Mouse (Mus musculus): ENCODE measurements around the gene Rgs10. TPM values are rescaled to one million over a fixed set of nuclear protein-coding genes. Genes with fewer than 3 reads are reported as not detected.
"Not testable (repeated sequence)": the region's sequence is repeated elsewhere in the genome, so short reads cannot be mapped to it uniquely, and the experiment has no call there.

Gene Rgs10
- polyA plus RNA-seq, 1 experiment from 2014 or later = 315 TPM

GRCm38 (mm10) chr7:128352721-128353120 lies 65.8 kb downstream of the Rgs10 start:
- no peak overlapping the region for H3K27ac ChIP-seq
- H3K79me2 ChIP-seq (ENCODE audit: inconsistent target) = no peaks in the 10 kb centered on the region
- H3K36me3 ChIP-seq (ENCODE audit: inconsistent target) = no peaks in the 10 kb centered on the region
- H3K4me3 ChIP-seq (ENCODE audit: inconsistent target) = no peak overlapping the region
- WGBS (ENCODE audit: missing documents) = 83% methylated on average over 3 of the region's 3 CpGs

- no peak overlapping the region for H3K4me3 ChIP-seq (ENCODE audit: inconsistent target)
- WGBS (ENCODE audit: missing documents) = 100% methylated on average over 2 of the region's 5 CpGs
Observed at GRCm38 (mm10) chr7:128351176-128351575, 67.4 kb downstream of the Rgs10 start.

GRCm38 (mm10) chr7:128350316-128350715 lies 68.2 kb downstream of the Rgs10 start:
- H3K79me2 ChIP-seq (ENCODE audit: inconsistent target) = no peaks in the 10 kb centered on the region
- no peaks in the 10 kb centered on the region for H3K36me3 ChIP-seq (ENCODE audit: inconsistent target)
- WGBS (ENCODE audit: missing documents) = 88% methylated on average over 7 of the region's 7 CpGs

More at GRCm38 (mm10) chr7:128351176-128351575, 67.4 kb downstream of the Rgs10 start:
- H3K27ac ChIP-seq = no peak overlapping the region
- no peaks in the 10 kb centered on the region for H3K79me2 ChIP-seq (ENCODE audit: inconsistent target)
- H3K36me3 ChIP-seq (ENCODE audit: inconsistent target) = no peaks in the 10 kb centered on the region

GRCm38 (mm10) chr7:128349751-128350150 lies 68.8 kb downstream of the Rgs10 start:
- WGBS (ENCODE audit: missing documents) = 96% methylated on average over 4 of the region's 4 CpGs
- no peak overlapping the region for H3K27ac ChIP-seq
- H3K4me3 ChIP-seq (ENCODE audit: inconsistent target) = no peak overlapping the region
- H3K36me3 ChIP-seq (ENCODE audit: inconsistent target) = no peaks in the 10 kb centered on the region
- no peaks in the 10 kb centered on the region for H3K79me2 ChIP-seq (ENCODE audit: inconsistent target)

More at GRCm38 (mm10) chr7:128350316-128350715, 68.2 kb downstream of the Rgs10 start:
- no peak overlapping the region for H3K27ac ChIP-seq
- H3K4me3 ChIP-seq (ENCODE audit: inconsistent target) = no peak overlapping the region

GRCm38 (mm10) chr7:128348608-128349007 lies 70.0 kb downstream of the Rgs10 start:
- no peaks in the 10 kb centered on the region for H3K79me2 ChIP-seq (ENCODE audit: inconsistent target)
- no peaks in the 10 kb centered on the region for H3K36me3 ChIP-seq (ENCODE audit: inconsistent target)
- no peak overlapping the region for H3K4me3 ChIP-seq (ENCODE audit: inconsistent target)
- no peak overlapping the region for H3K27ac ChIP-seq
- WGBS (ENCODE audit: missing documents) = 58% methylated on average over 1 of the region's 1 CpGs

GRCm38 (mm10) chr7:128346991-128347390 lies 71.6 kb downstream of the Rgs10 start:
- Histone ChIP-seq H3K4me3 (ENCODE audit: inconsistent target) (no peak overlapping the region), H3K27ac (no peak overlapping the region), H3K79me2 (ENCODE audit: inconsistent target) (no peaks in the 10 kb centered on the region), H3K36me3 (ENCODE audit: inconsistent target) (no peaks in the 10 kb centered on the region)
- WGBS (ENCODE audit: missing documents) = 83% methylated on average over 8 of the region's 8 CpGs

GRCm38 (mm10) chr7:128346522-128346921 lies 72.0 kb downstream of the Rgs10 start:
- Histone ChIP-seq H3K79me2 (ENCODE audit: inconsistent target) (no peaks in the 10 kb centered on the region), H3K4me3 (ENCODE audit: inconsistent target) (no peak overlapping the region), H3K27ac (no peak overlapping the region), H3K36me3 (ENCODE audit: inconsistent target) (no peaks in the 10 kb centered on the region)
- 75% methylated on average over 2 of the region's 2 CpGs for WGBS (ENCODE audit: missing documents)

GRCm38 (mm10) chr7:128345691-128346090 lies 72.9 kb downstream of the Rgs10 start:
- Histone ChIP-seq H3K4me3 (ENCODE audit: inconsistent target) (no peak overlapping the region), H3K79me2 (ENCODE audit: inconsistent target) (no peaks in the 10 kb centered on the region), H3K27ac (no peak overlapping the region), H3K36me3 (ENCODE audit: inconsistent target) (no peaks in the 10 kb centered on the region)
- 90% methylated on average over 6 of the region's 6 CpGs for WGBS (ENCODE audit: missing documents)

GRCm38 (mm10) chr7:128344928-128345653 lies 73.5 kb downstream of the Rgs10 start:
- Histone ChIP-seq H3K36me3 (ENCODE audit: inconsistent target) (no peaks in the 10 kb centered on the region), H3K27ac (no peak overlapping the region), H3K4me3 (ENCODE audit: inconsistent target) (no peak overlapping the region), H3K79me2 (ENCODE audit: inconsistent target) (no peaks in the 10 kb centered on the region)
- WGBS (ENCODE audit: missing documents) = 77% methylated on average over 6 of the region's 6 CpGs

GRCm38 (mm10) chr7:128344488-128344887 lies 74.1 kb downstream of the Rgs10 start:
- H3K27ac ChIP-seq = no peak overlapping the region
- H3K4me3 ChIP-seq (ENCODE audit: inconsistent target) = no peak overlapping the region
- H3K36me3 ChIP-seq (ENCODE audit: inconsistent target) = no peaks in the 10 kb centered on the region
- WGBS (ENCODE audit: missing documents) = 61% methylated on average over 7 of the region's 7 CpGs
- H3K79me2 ChIP-seq (ENCODE audit: inconsistent target) = no peaks in the 10 kb centered on the region

- not testable (repeated sequence) for H3K27ac ChIP-seq; H3K79me2 ChIP-seq (ENCODE audit: inconsistent target); H3K4me3 ChIP-seq (ENCODE audit: inconsistent target); H3K36me3 ChIP-seq (ENCODE audit: inconsistent target)
- 94% methylated on average over 6 of the region's 10 CpGs for WGBS (ENCODE audit: missing documents)
Observed at GRCm38 (mm10) chr7:128342691-128343090, 75.9 kb downstream of the Rgs10 start.

- WGBS (ENCODE audit: missing documents) = 67% methylated on average over 6 of the region's 9 CpGs
- H3K79me2 ChIP-seq (ENCODE audit: inconsistent target); H3K27ac ChIP-seq; H3K4me3 ChIP-seq (ENCODE audit: inconsistent target); H3K36me3 ChIP-seq (ENCODE audit: inconsistent target): not testable (repeated sequence)
Observed at GRCm38 (mm10) chr7:128340321-128340720, 78.2 kb downstream of the Rgs10 start.

- Histone ChIP-seq H3K36me3 (ENCODE audit: inconsistent target) (no peaks in the 10 kb centered on the region), H3K4me3 (ENCODE audit: inconsistent target) (no peak overlapping the region), H3K27ac (peak overlapping the region; percentile 82), H3K79me2 (ENCODE audit: inconsistent target) (no peaks in the 10 kb centered on the region)
- 8% methylated on average over 1 of the region's 1 CpGs for WGBS (ENCODE audit: missing documents)
Observed at GRCm38 (mm10) chr7:128332896-128333295, 85.7 kb downstream of the Rgs10 start.

GRCm38 (mm10) chr7:128330981-128331380 lies 87.6 kb downstream of the Rgs10 start:
- H3K27ac ChIP-seq = no peak overlapping the region
- H3K36me3 ChIP-seq (ENCODE audit: inconsistent target) = no peaks in the 10 kb centered on the region
- WGBS (ENCODE audit: missing documents) = 91% methylated on average over 9 of the region's 9 CpGs

GRCm38 (mm10) chr7:128324977-128325376 lies 93.6 kb downstream of the Rgs10 start:
- no peak overlapping the region for H3K4me3 ChIP-seq (ENCODE audit: inconsistent target)
- WGBS (ENCODE audit: missing documents) = 78% methylated on average over 1 of the region's 1 CpGs
- no peaks in the 10 kb centered on the region for H3K79me2 ChIP-seq (ENCODE audit: inconsistent target)
- H3K27ac ChIP-seq = no peak overlapping the region
- no peaks in the 10 kb centered on the region for H3K36me3 ChIP-seq (ENCODE audit: inconsistent target)

More at GRCm38 (mm10) chr7:128330981-128331380, 87.6 kb downstream of the Rgs10 start:
- Histone ChIP-seq H3K4me3 (ENCODE audit: inconsistent target) (no peak overlapping the region), H3K79me2 (ENCODE audit: inconsistent target) (no peaks in the 10 kb centered on the region)

Data from macrophage (primary cell).